Mouse (Mus musculus): ENCODE results near the gene Mea1.
A peak's percentile ranks its signal among the peaks of the same experiment; 100 is the strongest.

The Mea1 gene

DNA sequence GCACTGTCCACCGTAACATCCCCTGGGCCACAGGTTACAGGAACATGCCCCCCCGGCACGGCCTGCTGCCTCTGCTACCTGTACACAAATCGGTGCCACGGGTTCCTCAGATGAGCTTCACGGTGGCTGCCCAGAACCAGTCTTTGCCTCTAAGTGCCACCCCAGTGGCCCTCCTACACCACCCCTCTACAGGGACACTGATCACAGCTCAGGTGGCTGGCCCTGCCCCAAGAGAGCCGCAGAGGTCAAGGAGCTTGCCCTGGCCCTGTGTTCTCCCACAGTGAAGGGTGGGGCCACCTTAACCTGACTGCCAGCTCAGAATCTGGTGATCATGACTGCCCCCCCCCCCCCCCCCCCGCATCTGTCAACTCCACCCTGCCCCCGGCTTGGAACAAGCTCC, at the start of gene Mea1:
TSS of gene Mea1 (plus strand) at position 378 of the 400 bp plus-strand sequence.
- DNase-seq (ENCODE audit: low spot score in 2 of 2): no peak

DNA sequence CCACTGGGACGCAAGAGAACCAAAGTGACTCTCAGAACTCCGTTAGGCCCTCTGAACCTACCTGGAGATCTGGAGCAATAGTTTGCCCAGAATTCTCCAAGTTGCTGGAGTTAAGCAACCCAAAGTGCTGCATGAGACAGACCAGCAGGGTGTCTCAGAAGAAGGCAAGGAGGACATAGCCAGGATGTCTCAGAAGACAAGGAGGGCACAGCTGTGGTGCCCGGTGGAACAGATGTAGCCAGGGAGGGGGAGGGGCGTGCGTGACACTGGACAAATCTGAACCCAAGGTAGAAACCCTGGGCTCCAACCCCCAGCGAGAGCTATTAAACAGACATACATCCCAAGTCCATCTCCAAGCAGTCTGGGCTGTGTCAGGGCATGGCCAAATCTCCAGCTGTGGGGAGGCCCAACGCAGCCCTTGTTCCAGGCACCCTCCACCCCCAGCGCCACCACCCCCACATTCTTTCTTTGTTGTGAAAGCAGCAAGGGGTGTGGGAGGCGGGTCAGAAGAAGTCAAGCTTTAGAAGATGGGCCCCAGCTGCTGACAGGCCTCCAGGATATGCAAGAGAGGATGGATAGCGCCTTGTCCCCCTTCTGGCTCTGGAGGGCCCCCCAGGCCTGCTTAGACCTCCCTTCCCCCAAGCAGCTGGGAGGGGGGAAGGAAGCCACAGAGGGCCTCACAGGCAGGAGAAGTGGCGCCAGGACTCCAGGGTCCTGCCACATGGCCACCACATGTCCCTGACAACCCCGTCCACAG, 48.7 kb upstream of the Mea1 start:
- no peak for DNase-seq (ENCODE audit: low spot score in 2 of 2)

DNA sequence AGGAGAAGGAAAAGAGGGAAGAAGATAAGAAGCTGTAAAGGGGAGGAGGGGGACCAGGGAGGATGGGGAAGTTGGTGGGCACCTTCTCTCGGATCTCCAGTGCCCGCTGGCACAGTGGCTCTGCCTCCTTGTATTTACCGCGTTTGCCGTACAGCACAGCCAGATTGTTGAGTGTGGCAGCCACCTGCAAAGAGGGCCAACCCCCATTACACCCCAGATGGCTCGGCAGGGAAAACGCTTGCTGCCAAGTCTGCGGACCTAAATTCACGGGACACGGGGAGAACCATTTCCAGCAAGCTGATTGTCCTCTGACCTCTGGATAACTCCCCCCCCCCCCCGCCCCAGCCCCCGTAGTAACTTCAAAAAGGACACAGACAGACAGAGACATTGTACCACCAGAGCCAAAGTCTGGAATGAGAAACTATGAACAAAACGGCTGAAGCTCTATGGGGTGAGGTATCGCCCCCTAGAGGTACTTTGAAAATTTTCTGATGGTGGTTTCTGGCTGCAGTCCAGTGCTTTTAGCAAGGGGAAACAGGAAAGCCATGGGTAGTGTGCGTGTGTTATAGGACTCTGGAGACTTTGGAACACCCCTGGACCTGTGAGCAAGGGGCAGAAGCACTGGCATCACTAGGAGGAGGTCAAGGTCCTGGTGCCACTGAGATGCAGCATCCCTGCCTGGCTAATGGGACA, 41.6 kb upstream of the Mea1 start:
- DNase-seq (ENCODE audit: low spot score in 2 of 2): peak; percentile 21 to 53

DNA sequence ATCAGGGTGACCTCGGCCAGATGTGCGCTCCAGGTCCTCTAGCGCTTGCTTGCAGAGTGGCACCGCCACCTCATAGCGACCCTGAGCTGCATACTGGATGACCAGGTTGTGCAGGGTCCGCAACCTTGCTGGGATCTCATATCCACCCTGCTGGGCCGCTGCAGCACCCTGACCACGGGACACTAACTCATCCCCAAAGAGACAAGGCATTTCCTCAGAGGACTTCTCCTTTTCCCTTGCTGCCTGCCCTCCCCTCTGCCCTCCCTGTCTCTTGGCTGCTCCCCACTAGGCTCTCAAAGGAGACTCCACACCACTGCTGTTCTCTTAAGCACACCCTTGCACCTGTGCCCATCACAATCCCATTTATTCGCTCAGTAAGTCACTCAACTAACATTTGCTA, 38.7 kb upstream of the Mea1 start:
- no peak for DNase-seq (ENCODE audit: low spot score in 2 of 2)

DNA sequence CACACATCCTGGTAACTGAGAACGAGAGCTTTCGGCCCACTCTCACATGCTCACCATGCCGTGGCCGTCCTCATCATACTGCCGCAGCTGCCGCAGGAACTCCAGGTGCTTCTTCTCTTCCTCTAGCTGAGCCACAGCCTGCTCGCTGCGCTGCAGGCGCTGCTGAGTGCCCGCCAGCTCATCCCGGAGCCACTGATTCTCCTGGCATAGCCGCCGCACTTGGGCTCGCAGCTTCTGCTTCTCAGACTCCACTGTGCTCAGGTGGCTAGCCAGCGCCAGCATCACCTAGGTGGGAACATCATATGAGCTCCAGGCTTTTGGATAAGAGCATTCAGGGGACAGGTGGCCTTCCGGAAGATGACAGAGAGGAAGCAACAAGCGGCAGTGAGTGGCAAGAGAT, 36.5 kb upstream of the Mea1 start:
- DNase-seq (ENCODE audit: low spot score in 2 of 2): no peak

DNA sequence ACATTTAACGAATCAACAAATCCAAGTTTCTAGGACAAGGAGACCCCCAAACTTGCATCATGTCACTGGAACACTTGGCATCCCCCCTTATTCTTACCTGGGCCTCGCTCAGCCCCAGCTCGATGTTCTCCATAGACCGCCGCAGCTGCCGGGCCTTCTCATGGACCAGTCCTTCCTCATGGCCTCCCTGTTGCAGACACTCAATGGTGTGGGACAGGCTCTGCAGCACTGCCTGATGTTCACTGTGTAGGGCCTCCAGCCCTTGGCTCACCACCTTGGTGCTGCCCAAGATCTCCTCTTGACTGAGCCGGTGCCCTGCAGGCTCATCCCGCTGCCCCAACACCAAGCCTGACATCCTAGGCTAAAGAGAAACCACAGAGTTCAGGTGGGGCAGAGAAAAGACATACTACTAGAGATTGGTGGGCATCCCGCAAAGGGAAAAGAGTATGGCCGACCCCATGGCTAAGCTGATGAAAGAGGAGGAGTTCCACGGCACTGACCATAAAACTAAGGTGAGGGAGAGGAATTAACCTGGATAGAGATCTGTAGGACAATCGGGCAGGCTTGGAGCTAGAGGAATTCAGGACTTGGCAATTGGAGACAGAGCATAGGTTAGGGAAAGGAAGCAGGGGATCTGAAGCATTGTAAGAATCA, 34.3 kb upstream of the Mea1 start:
- no peak for DNase-seq (ENCODE audit: low spot score in 2 of 2)

DNA sequence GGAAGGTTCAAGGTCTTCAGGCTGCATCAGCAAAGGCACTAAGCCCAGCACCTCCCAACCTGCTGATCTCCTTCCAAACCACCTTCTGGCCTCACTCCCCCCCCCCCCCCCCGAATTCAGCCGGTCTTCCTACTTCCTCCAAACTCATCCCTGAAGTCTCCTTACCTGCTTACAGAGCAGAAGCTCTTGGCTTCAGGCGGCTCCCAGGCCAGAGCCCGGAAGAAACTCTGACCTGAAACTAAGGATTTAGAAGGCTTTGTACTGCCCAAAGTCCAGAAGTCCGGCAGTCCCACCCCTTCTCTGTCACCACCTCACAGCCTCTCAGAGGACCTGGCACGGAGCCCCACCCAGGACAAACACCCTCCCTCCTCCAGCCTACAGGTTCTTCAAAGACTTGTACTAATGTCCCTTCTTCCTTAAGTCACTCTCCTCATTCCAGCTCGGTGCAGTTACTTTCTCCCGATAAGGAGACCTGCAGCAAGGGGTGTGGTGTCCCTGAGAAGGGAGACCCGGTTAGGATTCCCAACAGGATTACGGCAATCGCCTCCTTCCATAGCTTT, 33.6 kb upstream of the Mea1 start:
- peak in 1 of 2 experiments; percentile 50 for DNase-seq (ENCODE audit: low spot score in 2 of 2)

DNA sequence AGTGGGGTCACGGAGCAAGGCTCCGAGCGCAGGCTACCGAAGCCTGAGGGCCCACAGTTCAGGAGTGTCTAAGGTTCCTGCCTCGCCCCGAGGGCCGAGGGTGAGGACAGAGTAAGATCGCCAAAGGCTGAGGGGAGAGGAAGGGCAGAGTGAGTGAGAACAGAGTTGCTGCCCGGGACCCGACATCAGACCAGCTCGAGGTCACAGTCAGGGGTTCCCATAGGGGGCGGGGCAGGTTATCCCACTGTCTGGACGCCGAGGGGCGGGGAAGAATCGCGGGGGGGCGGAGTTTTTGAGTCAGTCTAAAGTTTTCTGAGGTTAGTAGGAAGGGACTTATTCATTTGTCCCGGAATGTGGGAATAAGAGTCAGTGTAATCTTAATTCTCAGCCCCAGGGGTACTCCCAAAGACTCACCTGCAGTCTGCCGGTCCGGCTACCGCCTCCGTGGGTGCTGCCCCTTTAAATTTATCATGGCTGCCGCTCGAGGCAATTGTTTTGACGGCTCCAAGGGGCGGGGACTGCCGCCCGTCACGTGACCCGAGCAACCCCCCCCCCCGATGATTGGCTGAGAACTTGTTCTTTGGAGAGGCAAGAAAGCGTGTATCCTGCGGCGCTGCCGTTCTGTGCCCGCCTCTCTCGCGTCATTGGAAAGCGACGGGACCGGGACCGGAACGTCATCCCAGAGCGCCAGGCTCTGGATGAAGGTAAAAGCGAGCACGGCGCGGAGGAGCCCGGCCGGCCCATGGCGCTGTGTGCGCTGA, 32.9 kb upstream of the Mea1 start, which contains the start of the genes Klc4 and Mrpl2:
TSS of gene Klc4 (minus strand) at position 462 of the 761 bp plus-strand sequence.
TSS of gene Mrpl2 (plus strand) at position 669 of the 761 bp plus-strand sequence.
- peak; percentile 99 for DNase-seq (ENCODE audit: low spot score in 2 of 2)

DNA sequence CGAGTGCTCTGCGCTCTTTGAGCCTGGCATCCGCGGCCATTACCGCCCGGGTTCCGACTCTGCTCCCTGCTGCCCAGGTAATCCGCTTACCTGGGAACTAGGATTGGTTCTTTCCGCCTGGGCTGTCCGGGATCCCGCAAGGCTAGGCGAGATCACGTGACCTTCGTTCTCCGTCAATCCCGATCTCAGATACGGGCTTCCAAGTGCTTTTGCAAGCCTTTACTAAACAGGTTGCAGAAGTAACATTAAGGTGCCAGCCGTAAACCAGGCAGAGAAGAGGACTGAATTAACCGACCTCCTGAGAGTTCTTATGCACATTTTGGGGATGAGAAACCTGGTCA, 32.3 kb upstream of the Mea1 start:
- DNase-seq (ENCODE audit: low spot score in 2 of 2): no peak

DNA sequence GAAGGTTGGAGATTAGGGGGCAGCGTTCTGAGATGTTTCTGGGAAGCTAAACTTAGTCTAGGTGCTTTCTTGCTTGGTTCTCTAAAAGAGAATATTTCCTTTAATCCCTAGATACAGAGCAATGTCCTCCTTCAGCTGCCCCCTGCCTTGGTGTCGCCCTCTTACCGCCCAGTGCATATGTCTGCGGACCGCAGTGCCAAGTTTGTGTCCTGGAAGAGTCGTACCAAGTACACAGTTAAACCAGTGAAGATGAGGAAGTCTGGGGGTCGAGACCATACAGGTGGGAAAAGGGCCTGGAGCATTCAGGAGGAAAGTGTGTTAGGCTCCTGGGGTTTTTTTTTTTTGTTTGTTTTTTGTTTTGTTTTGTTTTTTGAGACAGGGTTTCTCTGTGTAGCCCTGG, 31.3 kb upstream of the Mea1 start:
- DNase-seq (ENCODE audit: low spot score in 2 of 2): no peak

DNA sequence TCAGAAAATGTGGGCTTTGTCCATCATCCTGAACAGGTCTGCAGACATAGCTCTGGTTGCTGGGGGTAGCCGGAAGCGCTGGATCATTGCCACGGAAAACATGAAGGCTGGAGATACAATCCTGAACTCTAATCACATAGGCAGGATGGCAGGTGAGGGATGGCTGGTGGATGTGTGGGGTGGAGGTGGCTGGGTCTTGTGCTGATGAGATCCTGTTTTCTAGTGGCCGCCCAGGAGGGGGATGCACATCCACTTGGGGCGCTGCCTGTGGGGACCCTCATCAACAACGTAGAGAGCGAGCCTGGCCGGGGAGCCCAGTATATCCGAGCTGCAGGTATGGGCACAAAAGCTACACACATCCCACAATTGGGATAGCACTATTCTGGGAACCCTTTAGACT, 30.2 kb upstream of the Mea1 start:
- DNase-seq (ENCODE audit: low spot score in 2 of 2): no peak

DNA sequence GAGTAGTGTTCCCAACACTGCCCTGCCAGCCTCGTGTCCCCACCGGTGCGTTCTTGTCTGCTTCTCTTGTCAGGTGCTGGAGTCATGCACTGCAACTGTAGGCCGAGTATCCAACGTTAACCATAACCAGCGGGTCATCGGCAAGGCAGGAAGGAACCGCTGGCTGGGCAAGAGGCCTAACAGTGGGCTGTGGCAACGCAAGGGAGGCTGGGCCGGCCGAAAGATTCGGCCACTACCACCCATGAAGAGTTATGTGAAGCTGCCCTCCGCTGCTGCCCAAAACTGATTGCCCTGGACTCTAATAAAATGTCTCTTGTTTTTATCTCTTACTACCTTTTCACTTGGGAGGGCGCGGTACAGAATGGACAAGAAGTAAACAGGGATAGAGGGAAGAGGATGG, 28.8 kb upstream of the Mea1 start:
- DNase-seq (ENCODE audit: low spot score in 2 of 2): no peak

DNA sequence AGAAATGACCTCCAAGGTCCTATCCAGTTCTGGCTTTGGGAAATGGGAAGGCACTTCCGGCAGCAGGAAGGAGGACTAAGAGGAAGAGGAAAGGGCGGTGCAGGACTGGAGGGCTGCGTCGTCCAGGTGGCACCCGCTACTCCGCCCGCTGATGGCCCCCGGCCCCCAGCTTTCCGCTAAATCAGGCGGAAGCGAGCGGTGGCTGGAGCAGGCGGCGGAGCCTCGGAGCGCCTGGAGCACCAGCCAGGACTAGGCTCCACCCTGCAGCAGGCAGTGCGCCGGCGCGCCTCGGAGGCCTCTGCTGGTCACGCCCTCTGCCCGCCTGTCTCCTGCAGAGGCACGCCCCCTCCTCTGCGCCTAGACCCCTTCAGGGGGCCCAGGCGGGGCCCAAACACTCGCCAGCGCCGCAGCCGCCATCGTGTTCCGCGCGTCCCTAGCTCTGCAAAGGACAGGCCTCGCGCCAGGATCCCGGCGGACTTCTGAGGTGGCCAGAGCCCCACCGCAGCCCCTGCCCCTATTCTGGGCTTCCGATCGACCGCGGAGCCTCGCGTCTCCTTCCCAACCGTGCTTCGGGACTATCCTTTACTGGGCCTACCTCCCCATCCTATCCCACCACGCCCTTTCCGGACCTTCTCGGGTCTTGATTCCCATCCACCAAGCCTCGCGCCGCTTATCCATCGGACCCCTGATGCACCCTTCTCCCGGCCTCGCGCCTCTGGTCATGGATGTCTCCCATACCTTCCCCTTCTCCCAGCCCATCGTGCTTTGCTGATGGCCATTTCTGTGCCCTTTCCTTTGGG, 28.2 kb upstream of the Mea1 start, which contains the start of gene Cul7:
TSS of gene Cul7 (plus strand) at position 106 of the 800 bp plus-strand sequence.
- peak; percentile 60 to 86 for DNase-seq (ENCODE audit: low spot score in 2 of 2)

DNA sequence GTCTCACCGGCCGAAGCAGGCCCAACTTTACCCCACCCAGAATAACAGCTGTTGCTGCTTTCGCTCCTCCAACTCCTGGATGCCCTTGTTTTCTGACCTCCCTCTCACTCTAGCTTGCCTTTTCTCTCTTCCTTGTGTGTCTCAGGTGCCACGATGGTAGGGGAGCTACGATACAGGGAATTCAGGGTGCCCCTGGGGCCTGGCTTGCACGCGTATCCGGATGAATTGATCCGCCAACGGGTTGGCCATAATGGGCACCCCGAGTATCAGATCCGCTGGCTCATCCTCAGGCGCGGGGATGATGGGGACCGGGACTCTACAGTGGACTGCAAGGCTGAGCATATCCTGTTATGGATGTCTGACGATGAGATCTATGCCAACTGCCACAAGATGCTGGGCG, 27.3 kb upstream of the Mea1 start:
- no peak for DNase-seq (ENCODE audit: low spot score in 2 of 2)

DNA sequence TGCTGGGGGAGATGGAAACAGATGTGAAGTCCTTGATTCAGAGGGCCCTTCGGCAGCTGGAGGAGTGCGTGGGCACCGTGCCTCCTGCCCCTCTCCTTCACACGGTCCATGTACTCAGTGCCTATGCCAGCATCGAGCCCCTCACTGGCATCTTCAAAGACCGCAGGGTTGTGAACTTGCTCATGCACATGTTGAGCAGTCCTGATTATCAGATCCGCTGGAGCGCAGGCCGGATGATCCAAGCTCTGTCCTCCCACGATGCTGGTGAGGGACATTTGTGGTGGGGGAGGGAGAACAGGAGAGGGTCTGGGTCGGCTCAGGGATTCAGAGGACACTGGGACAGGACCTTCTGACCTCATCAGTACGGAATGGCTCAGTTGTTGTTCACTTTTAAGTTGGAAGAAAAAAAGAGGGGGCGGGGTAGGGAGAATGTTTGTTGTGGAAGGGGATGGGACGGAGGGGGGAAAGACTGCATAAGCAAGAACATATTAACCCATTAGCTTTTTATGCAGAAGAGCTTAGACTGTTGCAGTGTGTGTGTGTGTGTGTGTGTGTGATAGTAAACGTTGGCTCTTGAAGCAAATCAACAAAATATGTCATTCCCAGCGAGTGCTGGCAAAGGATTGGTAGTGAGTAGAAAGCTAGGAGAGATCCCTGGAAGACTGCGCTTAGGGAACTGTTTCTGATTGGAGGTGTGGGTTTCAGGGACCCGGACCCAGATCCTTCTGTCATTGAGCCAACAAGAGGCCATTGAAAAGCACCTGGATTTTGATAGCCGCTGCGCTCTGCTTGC, 26.6 kb upstream of the Mea1 start:
- DNase-seq (ENCODE audit: low spot score in 2 of 2): no peak

DNA sequence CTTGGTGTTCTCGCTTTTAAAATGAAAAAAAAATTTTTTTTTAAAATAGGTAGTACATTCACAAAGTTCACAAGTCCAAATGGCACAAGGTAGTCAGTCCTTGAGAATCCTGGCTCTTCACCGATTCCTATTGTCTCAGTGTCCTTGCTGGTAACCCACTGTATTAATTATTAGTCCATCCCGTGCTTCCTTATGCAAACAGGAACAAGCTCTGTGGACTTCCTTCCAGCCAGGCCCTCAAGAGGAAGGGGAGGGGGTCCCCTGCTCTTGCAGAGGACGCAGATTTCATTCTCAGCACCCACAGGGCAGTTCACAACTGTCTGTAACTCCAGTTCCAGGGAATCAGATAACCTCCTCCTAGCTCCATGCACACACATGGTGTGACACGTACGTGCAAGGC, 22.5 kb upstream of the Mea1 start:
- no peak for DNase-seq (ENCODE audit: low spot score in 2 of 2)

DNA sequence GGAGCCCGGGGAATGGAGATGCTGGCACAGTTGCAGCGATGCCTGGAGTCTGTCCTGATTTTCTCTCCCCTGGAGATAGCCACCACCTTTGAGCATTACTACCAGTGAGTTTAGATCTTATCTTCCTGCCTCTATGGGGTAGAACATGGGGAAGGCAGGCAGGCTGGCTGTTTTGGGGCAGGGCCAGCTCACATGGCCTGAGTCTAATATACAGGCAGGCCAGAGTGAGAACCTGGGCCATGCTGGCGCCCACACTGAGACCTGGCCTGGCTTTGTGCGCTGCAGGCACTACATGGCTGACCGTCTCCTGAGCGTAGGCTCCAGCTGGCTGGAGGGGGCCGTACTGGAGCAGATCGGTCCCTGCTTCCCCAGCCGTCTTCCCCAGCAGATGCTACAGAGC, 17.2 kb upstream of the Mea1 start:
- DNase-seq (ENCODE audit: low spot score in 2 of 2): no peak

DNA sequence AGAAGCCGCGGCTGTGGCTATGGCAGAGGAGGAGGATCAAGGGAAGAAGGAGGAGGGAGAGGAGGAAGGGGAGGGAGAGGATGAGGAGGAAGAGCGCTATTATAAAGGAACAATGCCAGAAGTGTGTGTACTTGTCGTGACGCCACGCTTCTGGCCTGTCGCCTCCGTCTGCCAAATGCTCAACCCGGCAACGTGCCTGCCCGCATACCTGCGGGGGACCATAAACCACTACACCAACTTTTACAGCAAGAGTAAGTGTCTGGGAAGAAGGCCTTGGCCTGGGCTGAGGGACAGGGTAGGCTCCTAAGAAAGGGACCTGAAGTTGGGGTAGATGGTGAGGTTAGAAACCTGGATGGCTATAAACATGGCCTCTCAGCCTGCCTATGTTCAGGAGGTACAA, 16.6 kb upstream of the Mea1 start:
- no peak for DNase-seq (ENCODE audit: low spot score in 2 of 2)

DNA sequence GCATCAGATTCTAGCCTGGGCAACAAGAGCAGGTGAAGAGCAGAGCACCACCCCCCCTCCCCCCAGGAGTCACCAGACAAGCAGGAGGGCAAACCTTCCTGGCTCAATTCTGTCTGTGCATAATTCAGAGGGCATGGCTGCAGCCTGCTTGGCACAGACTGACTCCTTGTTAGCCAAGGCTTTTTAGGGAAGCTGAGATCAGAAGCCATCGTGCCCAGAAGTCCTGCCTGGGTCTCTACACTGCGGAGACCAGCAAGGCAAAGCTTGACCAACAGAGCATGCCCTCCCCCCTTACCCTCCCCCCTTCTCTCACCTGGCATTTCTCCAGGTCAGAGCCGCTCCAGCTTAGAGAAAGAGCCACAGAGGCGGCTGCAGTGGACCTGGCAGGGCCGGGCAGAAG, 15.9 kb upstream of the Mea1 start:
- DNase-seq (ENCODE audit: low spot score in 2 of 2): no peak

DNA sequence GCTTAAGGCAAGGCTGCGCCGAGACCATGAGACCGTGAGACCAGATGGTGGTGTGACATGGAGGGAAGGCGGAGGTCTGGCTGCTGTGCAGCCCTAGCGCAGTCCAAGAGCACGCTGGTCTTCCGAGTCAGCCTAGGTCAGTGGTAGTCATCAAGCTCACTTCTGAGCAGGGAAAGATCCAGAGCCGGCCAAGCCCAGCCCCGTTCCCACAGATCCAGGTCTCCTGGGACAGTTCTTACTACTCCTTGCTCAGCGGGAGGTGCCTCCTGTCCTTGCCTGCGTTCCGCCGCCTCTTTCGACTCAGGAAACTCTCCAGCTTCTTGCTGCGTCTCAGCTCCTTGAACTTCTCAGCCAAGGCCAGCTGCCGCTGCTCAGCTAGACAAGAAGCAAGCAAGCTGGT, 10.9 kb upstream of the Mea1 start:
- DNase-seq (ENCODE audit: low spot score in 2 of 2): no peak

Data from spleen, postnatal 10 days (tissue).